11 mouse cellular contexts compared by ENCODE assay signal in the genomic region with DNA sequence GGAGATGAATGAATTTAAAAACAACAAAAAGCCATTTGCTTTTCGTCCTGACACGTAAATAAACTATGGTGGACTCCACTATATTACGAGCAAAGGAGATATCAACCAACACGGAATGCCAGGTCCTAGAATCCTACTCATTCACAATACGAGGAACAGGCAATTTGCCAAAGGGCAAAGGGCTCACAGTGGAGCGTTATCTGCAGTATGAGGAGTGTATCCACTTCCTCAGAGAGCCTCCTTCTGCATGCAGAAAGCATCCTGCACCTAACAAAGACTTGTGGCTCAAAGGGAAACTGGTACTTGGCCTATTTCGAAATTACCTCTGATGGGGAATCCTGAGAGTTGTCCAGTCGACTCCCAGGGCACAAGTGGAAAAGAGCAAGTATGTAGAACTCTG.
DNase-seq lines count a peak whose midpoint lies in the region; ATAC-seq and TF ChIP-seq lines count a peak whose summit lies in the region.
"Had no signal": no experiment of that assay in that cellular context is flagged by ENCODE, and none has a peak within 500 bp of the region (broad histone marks: within the 10 kb centered on the region; RNA-seq: fewer than 3 reads in every experiment).

No protein-coding gene starts in this region.

- H3K9ac ChIP-seq in kidney, embryonic 16.5 days (replicated peaks; ENCODE audit: low read length), result no peak overlapping the region
- H3K9ac ChIP-seq: hindbrain, embryonic 14.5 days; lung, embryonic 15.5 days had no signal

- no peak for TF ChIP-seq CTCF in brain, embryonic 14.5 days (IDR thresholded peaks at IDR 0.05; ENCODE audit: borderline replicate concordance, extremely low read depth, insufficient read depth, insufficient read length)

- no peak overlapping the region for H3K27ac ChIP-seq in kidney, embryonic 16.5 days (ENCODE audit: low read length)
- H3K27ac ChIP-seq: hindbrain, embryonic 14.5 days; lung, embryonic 15.5 days had no signal

- peak; percentile 24 for DNase-seq in kidney, adult 18-20 months
- peak; percentile 36 for DNase-seq in brain, embryonic 14.5 days (ENCODE audit: low read depth)
- peak; percentile 42 for DNase-seq in kidney, adult 9 months
- no peak for DNase-seq in spleen, postnatal 36 days (ENCODE audit: low spot score in 2 of 2)
- DNase-seq in ovary, adult 18-20 months (ENCODE audit: low spot score), result no peak
- DNase-seq: gastrocnemius, postnatal 25 days had no signal

- H3K4me3 ChIP-seq in kidney, embryonic 16.5 days (ENCODE audit: low read length), result no peak overlapping the region
- H3K4me3 ChIP-seq: lung, embryonic 15.5 days had no signal

- TF ChIP-seq POLR2A in brain, embryonic 14.5 days (IDR thresholded peaks at IDR 0.05; ENCODE audit: borderline replicate concordance, extremely low read depth, insufficient read depth, insufficient read length, poor library complexity, severe bottlenecking), result no peak

- no peaks in the 10 kb centered on the region for H3K36me3 ChIP-seq in kidney, embryonic 16.5 days (ENCODE audit: insufficient read depth, low read length)
- H3K36me3 ChIP-seq: lung, embryonic 15.5 days had no signal

- WGBS in kidney, embryonic 16.5 days, result 37% methylated on average over 8 of the region's 8 CpGs

- peaks cover 4% of the 10 kb centered on the region; the same call in 1 of the 2 replicates for H3K27me3 ChIP-seq in kidney, embryonic 16.5 days (ENCODE audit: insufficient read depth, low read length)
- H3K27me3 ChIP-seq: lung, embryonic 15.5 days had no signal

- peaks cover 18% of the 10 kb centered on the region for H3K4me1 ChIP-seq in kidney, embryonic 16.5 days (ENCODE audit: insufficient read depth, low read length)

- no peaks in the 10 kb centered on the region for H3K9me3 ChIP-seq in kidney, embryonic 16.5 days (ENCODE audit: low read length)
- H3K9me3 ChIP-seq: lung, embryonic 15.5 days had no signal

- no peak for ATAC-seq in kidney, embryonic 16.5 days (ENCODE audit: low FRiP score, low TSS enrichment)
- peak; percentile 43; the same call in 1 of the 2 replicates for ATAC-seq in megakaryocyte, adult 5-6 weeks (ENCODE audit: poor library complexity, severe bottlenecking)
- ATAC-seq in activated CD4-positive, CD25-positive, alpha-beta regulatory T cell, adult 4 months, result no peak

- no peak overlapping the region for H3K4me2 ChIP-seq in kidney, embryonic 16.5 days (replicated peaks; ENCODE audit: low read depth, low read length)
- H3K4me2 ChIP-seq: hindbrain, embryonic 14.5 days; lung, embryonic 15.5 days had no signal

Comparison
In these comparisons a context has a peak if more than half of its experiments do, and no peak if none do; other contexts are left out.
1. DNase-seq: peak in kidney, adult 18-20 months (single experiment), brain, embryonic 14.5 days (single experiment) and kidney, adult 9 months (single experiment); none in spleen, postnatal 36 days (0 of 2) and ovary, adult 18-20 months (single experiment).